Mouse (Mus musculus) kidney, adult 2 months (tissue): ENCODE results near the gene Spen.

Source experiments
- CTCF ChIP-seq: fragments of 200-500 bp; conservative IDR thresholded peaks from 2 replicates; pipeline ENCODE4 v1.5.1; 2011; ENCODE audit warnings: low read depth, mild to moderate bottlenecking, control low read depth, low read length, moderate library complexity, mixed read lengths; ENCODE audit not compliant: insufficient read depth, insufficient read length
- POLR2A ChIP-seq: fragments of 200-500 bp; IDR thresholded peaks from one replicate; pipeline ENCODE4 v1.6.1; 2011; ENCODE audit warnings: low read depth, low read length, control low read depth

DNA sequence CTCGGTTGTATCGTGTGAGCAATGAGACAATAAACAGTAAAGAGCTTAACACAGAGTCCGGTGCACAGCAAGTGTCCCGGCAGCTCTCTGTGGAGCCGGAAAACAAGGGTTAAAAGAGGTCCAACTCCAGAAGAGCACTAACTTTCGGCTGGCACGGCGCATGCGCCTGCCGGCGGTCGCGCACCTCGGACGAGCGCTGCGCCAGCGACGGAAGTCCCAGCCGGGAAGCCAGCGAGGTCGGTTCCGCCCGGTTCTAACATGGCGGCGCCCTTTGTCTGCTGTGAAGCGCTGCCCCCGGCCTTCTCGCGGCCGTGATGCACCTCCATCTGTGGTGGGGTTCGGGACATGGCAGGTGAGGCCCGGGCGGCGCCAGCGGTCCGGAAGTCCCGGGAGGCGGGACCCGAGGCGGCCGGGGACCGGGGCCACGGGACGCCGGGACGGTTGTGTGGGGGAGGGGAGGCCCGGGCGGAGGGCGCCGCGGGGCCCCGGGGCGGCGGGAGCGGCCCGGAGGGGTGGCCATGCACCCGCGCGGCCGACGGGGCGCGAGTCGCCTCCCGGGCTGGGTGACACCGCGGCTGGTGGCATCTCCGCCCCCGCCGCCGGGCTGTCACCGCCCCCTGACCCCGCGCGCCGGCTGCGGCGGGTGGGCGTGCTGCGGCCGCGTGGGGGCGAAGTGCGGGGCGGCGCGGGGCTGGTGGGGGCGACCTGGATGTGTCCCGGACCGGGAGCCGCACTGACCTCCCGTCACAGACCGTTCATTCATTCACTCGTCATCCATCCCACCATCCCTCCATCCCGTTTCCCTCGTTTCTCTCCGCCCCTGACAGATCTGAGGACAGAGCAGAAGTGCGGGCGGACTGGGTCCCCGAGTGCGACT lies 93.7 kb downstream of the Spen start, which contains the start of gene Zbtb17:
- TF ChIP-seq POLR2A (peak; percentile 58), CTCF (no peak)
